Mouse (Mus musculus) splenic B cell, adult 2 months (primary cell): ENCODE measurements around the gene Kpna7.
"Not testable (repeated sequence)": the region's sequence is repeated elsewhere in the genome, so short reads cannot be mapped to it uniquely, and the experiment has no call there.

Source experiments
- DNase-seq: peaks from one replicate; pipeline ENCODE4 v3.0.0-alpha.2; 2011; ENCODE audit warnings: low read depth, low spot score
- H3K27me3 ChIP-seq: 2 replicates; pipeline ENCODE4 v1.6.1; 2012; ENCODE audit warnings: mild to moderate bottlenecking, low read length, moderate library complexity, mixed read lengths; ENCODE audit not compliant: control insufficient read depth, poor library complexity, insufficient read depth, severe bottlenecking
- H3K36me3 ChIP-seq: 2 replicates; pipeline ENCODE4 v1.6.1; 2012; ENCODE audit warnings: mild to moderate bottlenecking, low read length, moderate library complexity, mixed read lengths; ENCODE audit not compliant: control insufficient read depth, poor library complexity, insufficient read depth, severe bottlenecking

Kpna7 gene

DNA sequence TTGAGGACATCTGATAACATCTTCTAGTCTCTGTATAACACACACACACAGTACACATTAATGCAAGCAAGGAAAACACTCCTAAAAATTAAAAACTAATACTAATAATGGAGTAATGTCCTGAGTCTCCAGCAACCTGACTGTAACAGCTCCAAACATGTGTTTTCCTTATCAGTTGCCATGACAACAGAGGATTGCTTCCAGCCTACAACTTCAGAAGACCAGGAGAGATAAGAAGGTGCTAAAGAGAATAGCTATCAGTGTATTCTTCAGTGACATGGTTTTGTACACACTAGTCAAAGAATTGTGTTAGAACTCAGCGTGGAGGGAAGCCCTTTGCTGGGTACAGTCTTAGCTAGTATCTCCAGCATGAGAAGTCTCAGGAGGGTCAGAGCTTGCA lies 63.1 kb downstream of the Kpna7 start:
- not testable (repeated sequence) for H3K27me3 ChIP-seq, DNase-seq, H3K36me3 ChIP-seq

- H3K36me3 ChIP-seq, DNase-seq, H3K27me3 ChIP-seq: not testable (repeated sequence)
Measured at GRCm38 (mm10) chr5:145020254-145020653, 63.6 kb downstream of the Kpna7 start.

DNA sequence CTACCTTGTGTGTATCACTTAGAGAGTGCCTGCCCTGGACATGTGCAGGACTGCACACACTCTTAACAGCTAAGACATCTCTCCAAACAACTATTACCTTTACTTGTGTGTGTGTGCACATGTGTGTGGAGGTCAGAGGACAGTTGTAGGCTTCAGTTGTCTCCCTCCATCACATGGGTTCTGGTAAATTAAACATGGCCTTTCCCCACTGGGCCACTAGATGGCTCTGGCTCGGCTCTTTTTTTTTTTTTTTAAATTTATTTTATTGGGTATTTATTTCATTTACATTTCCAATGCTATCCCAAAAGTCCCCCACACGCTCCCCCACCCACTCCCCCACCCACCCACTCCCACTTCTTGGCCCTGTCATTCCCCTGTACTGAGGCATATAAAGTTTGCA lies 67.1 kb downstream of the Kpna7 start:
- DNase-seq, H3K27me3 ChIP-seq, H3K36me3 ChIP-seq: not testable (repeated sequence)

DNA sequence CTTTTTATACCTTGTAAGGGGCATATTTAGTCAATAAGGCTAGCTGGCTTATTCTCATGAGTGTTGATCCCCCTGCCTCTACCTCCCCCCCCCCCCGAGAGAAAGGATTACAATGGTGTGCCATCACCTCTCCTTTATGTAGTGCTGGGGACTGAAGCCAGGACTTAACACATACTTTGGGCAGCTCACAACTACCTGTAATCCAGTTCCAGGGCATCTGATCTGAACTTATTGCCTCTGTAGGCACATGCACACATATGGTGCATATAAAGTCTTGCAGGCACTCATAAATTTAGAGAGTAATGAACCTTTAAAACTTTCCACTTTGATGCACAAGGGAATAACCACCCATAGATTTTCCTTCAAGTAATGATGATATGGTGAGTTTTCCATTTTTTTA lies 69.6 kb downstream of the Kpna7 start:
- DNase-seq = no peak
- Histone ChIP-seq H3K36me3 (no peaks in the 10 kb centered on the region), H3K27me3 (no peaks in the 10 kb centered on the region)

- Histone ChIP-seq H3K27me3 (no peaks in the 10 kb centered on the region), H3K36me3 (no peaks in the 10 kb centered on the region)
- DNase-seq = no peak
Measured at GRCm38 (mm10) chr5:145008878-145009659, 74.8 kb downstream of the Kpna7 start.

DNA sequence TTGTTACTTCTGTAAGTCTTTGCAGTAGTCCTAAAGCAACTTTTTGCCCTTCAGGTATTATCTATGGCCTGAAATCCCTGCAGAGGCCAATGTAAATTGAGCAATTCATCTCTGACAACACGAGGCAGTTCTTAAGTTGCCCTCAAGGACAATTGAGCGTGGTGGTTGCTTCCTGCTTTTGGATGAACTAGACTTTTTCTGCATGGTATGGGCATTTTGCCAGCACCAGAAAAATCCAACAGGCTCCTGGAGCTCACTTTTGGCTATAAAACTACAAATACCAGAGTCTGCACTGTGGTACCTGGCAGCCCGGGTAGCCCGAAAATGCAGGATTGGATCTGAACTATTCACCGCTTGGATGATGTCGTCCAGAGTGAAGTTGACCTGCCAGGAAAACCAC lies 78.2 kb downstream of the Kpna7 start:
- Histone ChIP-seq H3K27me3 (no peaks in the 10 kb centered on the region), H3K36me3 (no peaks in the 10 kb centered on the region)
- no peak for DNase-seq

DNA sequence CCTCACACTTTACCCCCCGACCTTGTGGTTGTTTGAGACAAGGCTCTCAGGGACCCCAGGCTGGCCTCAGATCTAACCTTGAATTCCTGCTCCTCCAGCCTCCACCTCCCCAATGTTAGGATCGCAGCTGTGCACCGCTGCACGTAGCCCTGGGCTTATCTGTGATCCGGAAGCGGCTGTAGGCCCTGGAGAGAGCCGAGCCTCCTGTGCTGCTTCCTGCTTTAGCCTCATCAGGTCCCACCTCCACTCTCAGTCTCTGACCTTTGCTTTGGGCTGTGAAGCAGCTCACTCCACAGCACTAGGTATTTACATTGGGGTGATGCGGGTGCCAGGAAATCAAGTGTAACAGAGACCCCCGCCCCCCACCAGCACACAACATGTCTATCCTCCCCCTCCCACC lies 79.3 kb downstream of the Kpna7 start:
- no peaks in the 10 kb centered on the region for H3K27me3 ChIP-seq
- H3K36me3 ChIP-seq = no peaks in the 10 kb centered on the region
- DNase-seq = no peak

DNA sequence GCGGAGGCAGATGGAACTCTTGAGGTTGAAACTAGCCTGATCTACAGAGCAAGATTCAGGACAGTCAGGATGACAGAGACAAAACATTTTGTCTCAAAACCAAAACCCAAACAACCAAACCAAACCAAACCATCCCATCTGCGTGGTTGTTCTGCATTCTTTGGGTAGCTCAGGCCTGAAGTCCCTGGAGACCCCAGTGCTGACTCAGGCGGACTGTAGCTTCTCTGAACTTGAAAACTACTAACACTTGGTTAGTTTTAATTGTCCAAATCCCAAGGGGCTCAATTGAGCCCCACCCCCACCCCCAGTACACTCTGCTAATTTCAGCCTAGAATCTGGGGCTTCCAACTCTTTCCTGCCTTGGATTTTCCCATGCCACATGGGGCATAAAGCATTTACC lies 80.5 kb downstream of the Kpna7 start:
- no peak for DNase-seq

DNA sequence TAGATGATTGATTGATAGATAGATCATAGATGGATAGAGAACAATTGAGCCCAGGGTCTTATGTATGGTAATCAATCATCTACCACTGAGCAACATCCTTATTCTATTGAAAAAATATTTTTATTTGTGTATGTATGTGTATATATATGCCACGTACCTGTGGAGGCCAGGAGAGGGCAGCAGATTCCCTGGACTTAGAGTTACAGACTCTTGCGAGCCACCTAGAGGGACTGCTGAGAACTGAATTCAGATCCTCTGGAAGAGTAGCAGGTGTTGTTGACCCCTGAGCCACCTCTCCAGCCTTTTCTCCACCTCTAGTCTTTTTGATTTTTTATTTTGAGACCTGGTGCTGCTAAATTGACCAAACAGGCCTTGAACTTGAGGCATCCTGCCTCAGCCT lies 85.3 kb downstream of the Kpna7 start:
- peak; percentile 39 for DNase-seq
- Histone ChIP-seq H3K36me3 (no peaks in the 10 kb centered on the region), H3K27me3 (no peaks in the 10 kb centered on the region)

More for the DNA sequence above, 80.5 kb downstream of the Kpna7 start:
- Histone ChIP-seq H3K27me3 (no peaks in the 10 kb centered on the region), H3K36me3 (no peaks in the 10 kb centered on the region)

- DNase-seq = no peak
- Histone ChIP-seq H3K27me3 (no peaks in the 10 kb centered on the region), H3K36me3 (no peaks in the 10 kb centered on the region)
Measured at GRCm38 (mm10) chr5:144990481-144990880, 93.3 kb downstream of the Kpna7 start.

GRCm38 (mm10) chr5:144990051-144990450 lies 93.8 kb downstream of the Kpna7 start:
- no peaks in the 10 kb centered on the region for H3K27me3 ChIP-seq
- DNase-seq = no peak
- no peaks in the 10 kb centered on the region for H3K36me3 ChIP-seq

GRCm38 (mm10) chr5:144989061-144989405 lies 94.8 kb downstream of the Kpna7 start:
- DNase-seq = no peak
- no peaks in the 10 kb centered on the region for H3K27me3 ChIP-seq
- H3K36me3 ChIP-seq = no peaks in the 10 kb centered on the region

GRCm38 (mm10) chr5:144988340-144989060 lies 95.3 kb downstream of the Kpna7 start:
- Histone ChIP-seq H3K36me3 (no peaks in the 10 kb centered on the region), H3K27me3 (no peaks in the 10 kb centered on the region)
- no peak for DNase-seq

DNA sequence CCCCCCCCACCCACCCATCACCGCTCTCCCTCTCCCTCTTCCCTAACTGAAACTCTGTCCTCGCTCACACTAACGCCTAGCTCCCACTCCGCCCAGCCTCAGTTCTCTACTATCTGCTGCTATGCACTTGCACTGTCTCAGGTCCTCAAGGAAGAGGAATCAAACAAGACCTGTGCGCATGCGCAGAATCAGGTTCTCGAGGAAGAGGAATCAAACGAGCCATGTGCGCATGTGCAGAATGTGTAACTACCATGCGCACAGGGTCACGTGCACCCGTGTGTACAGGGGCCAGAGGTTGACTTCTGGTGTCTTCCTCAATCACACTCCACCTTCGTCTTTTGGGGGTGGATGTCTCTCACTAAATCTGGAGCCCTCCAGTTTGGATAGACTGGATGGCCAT lies 96.3 kb downstream of the Kpna7 start:
- DNase-seq = no peak
- Histone ChIP-seq H3K36me3 (no peaks in the 10 kb centered on the region), H3K27me3 (no peaks in the 10 kb centered on the region)

DNA sequence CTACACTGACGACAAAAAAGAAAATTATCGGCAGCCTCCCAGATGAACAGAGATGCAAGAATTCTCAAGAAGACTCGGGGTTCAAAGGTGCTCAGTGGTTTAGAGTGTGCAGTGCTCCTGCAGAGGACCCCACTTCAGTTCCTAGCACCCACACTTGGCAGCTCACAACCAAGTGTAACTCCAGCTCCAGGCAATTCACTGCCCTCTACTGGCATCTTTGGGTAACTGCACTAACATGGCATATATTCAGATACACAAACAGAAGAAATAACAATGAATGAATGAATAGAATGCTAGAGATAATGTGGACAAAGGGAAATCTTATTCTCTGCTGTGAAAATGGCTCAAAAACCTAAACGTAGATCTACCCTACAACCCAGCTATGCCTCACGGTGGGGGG lies 99.0 kb downstream of the Kpna7 start:
- DNase-seq = no peak
- H3K27me3 ChIP-seq = no peaks in the 10 kb centered on the region

More for the DNA sequence above, 99.0 kb downstream of the Kpna7 start:
- no peaks in the 10 kb centered on the region for H3K36me3 ChIP-seq
